Mouse (Mus musculus) lung, postnatal 0 days (tissue): Measurements from ENCODE around the gene Gm597.

Experiments
- CTCF ChIP-seq: IDR thresholded peaks from 2 replicates; pipeline ENCODE4 v1.5.1; 2016; ENCODE audit warnings: antibody characterized with exemption, mild to moderate bottlenecking
- EP300 ChIP-seq: IDR thresholded peaks from 2 replicates; pipeline ENCODE4 v1.6.1; 2016; ENCODE audit warnings: antibody characterized with exemption, mild to moderate bottlenecking, control low read depth

GRCm38 (mm10) chr1:28807689-28808088, 27.6 kb upstream of the Gm597 start:
- no peak for TF ChIP-seq CTCF
- TF ChIP-seq EP300 = no peak
